Mouse (Mus musculus): ENCODE data around the gene Gm28053.

Gene Gm28053

GRCm38 (mm10) chr6:48741711-48742206 lies 23.4 kb downstream of the Gm28053 start:
- no peak for DNase-seq (ENCODE audit: low spot score)

DNA sequence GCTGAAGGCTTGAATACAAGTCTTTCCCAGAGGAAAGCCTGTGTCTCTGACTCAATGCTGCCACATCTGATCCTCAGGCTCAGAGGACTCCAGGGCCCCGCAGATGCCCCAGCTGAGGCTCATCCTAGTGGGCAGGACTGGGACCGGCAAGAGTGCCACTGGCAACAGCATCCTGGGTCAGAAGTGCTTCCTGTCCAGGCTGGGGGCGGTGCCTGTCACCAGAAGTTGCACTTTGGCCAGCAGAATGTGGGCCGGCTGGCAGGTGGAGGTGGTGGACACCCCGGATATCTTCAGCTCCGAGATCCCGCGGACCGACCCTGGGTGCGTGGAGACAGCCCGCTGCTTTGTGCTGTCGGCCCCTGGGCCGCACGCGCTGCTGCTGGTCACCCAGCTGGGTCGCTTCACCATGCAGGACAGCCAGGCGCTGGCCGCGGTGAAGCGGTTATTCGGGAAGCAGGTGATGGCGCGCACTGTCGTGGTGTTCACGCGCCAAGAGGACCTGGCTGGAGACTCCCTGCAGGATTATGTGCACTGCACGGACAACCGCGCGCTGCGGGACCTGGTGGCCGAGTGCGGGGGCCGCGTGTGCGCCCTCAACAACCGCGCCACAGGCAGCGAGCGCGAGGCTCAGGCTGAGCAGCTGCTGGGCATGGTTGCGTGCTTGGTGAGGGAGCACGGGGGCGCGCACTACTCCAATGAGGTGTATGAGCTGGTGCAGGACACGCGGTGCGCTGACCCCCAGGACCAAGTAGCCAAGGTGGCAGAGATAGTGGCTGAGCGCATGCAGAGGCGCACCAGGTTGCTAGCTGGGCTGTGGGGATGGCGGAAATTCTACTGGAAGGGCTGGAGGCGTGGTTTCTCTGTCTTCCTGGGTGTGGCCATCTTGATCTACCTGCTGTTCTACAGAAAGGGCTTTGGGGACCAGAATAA lies 24.3 kb downstream of the Gm28053 start:
- no peak for DNase-seq (ENCODE audit: low spot score)

DNA sequence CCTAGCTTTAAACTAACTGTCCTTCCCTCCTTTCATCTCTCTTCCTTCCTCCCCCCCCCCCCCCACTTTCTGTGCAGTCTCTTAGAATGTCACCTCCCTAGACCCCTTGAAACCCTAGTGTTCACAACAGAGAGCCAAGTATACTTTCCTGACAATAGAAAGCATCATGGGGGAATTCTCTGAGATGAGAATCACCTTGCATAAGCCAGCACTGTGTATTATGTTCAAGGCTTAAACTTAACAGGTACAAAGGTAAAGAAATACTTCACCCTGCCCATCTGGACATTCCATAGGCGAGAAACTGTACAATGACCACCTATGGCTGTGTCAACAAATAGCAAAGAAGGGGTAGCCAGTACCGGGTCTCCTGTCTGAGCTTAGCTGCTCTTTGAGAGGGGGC lies 27.1 kb downstream of the Gm28053 start:
- DNase-seq (ENCODE audit: low spot score) = no peak

- no peak for DNase-seq (ENCODE audit: low spot score)
Measured at GRCm38 (mm10) chr6:48745959-48746889, 27.8 kb downstream of the Gm28053 start, which contains the start of gene Gimap5. Gene Gimap5, plus strand, starts transcription at chr6:48746197.

DNA sequence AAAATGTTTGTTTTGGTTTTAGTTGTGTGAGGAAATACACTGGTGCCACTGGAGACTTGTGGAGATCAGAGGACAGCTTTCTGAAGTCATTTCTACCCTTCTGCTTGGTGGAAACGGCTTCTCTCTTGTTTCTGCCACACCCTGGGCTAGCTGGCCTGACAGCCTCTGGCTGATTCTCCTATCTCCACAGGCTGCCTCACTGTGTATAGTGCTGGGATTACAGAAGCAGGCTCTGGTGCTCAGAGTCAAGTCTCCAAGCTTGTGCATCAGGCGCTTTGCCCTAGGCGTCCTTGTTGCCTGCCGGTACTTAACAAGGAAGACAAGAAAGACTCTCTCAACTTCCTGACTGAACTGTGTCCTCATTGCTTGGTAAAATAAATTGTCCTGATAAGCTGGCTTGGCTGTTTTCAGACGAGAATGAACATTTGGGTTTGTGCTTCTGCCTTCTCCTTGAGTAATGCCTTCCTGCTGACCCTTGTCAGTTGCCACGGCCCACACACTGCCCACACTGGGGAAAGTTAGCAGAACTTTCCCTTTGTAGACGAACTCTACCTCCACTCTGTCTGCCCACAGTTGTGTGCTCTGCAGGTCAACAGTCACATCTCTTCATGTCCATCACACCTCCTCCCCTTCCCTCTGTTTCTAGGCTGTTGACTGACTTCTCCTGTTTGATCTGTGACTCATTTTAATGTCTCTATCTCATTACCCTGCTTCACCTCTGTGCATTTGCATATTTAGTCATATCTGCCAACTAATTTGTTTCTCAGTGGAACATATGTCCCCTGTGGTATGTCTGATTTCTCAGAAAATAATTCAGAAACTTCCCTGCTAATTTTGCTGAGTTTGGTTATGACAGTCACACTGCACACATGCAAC lies 28.9 kb downstream of the Gm28053 start:
- no peak for DNase-seq (ENCODE audit: low spot score)

GRCm38 (mm10) chr6:48763567-48764270 lies 45.3 kb downstream of the Gm28053 start:
- DNase-seq (ENCODE audit: low spot score) = no peak

DNA sequence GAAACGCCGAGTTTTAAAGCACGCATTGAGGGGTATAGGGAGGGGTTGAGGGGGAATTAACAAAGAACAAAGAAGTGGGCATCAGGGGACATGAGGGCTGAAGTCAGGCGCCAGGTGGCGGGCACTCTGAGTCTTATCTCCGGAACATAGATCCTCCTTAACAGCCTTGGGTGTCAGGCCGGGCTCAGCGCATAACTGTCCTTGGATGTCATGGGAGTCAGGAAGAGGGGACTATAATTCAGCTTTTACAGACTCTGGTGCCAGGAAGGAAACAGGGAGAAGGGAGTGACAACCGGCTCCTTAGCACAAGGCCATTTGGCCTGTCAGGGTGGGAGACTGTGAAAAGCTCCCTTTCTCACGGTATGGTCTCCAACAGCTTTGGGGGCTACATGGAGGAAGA lies 46.1 kb downstream of the Gm28053 start:
- no peak for DNase-seq (ENCODE audit: low spot score)

DNA sequence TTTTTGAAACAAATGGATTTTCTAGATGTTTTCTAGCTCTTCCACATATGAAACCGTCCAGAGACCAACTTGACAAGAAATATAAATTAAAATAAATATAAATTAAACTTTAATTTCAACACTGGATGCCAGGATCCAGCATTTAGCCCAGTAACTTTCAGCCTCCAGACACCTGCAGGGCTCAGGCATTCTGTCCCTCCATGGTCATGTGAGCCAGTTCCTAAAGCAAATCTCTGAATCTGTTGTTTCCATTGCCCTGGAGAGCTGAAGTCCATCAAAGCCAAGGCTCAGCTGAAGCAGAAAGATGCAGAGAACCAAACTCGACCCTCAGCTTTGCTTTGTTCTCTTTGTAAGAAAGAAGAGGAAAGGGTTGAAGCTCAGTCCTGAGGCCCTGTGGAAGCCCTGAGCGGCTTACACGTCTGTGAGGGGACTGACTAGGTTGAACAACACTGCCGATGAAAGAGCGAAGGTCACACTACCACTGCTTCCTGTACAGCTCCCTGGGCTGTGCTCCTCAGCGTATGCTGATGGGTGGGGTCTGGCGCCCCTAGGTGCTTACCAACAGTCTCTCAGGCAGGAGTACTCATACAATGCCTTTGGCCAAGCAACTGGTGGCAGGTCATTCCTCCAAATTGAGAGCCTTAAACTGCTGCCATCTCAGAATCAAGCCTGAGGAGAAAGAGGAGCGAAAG lies 49.9 kb downstream of the Gm28053 start:
- no peak for DNase-seq (ENCODE audit: low spot score)

DNA sequence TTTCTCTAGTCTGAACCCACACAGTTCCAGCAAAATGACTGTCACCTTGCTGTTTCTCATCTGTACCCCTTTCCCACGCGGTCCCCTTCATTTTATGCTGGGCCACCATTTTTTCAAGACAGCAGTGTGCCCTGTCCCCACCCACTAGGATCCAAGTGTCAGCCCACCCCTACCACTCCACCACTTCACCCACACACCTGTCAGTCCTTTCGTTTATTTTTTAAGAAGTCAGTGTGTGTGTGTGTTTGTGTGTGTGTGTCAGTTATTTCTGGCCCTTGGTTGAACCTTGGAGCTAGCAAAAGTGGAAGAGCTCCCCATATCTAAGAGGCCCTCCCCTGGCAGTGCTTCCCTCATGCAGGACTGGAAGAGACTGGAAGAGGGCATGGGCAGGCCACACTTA lies 50.5 kb downstream of the Gm28053 start:
- DNase-seq (ENCODE audit: low spot score) = no peak

GRCm38 (mm10) chr6:48770696-48771095 lies 52.3 kb downstream of the Gm28053 start, which contains the start of gene Gimap3:
Gene Gimap3, minus strand, starts transcription at chr6:48770851.
- DNase-seq (ENCODE audit: low spot score) = no peak

- peak; percentile 58 for DNase-seq (ENCODE audit: low spot score)
Measured at GRCm38 (mm10) chr6:48772030-48772429, 53.6 kb downstream of the Gm28053 start.

DNA sequence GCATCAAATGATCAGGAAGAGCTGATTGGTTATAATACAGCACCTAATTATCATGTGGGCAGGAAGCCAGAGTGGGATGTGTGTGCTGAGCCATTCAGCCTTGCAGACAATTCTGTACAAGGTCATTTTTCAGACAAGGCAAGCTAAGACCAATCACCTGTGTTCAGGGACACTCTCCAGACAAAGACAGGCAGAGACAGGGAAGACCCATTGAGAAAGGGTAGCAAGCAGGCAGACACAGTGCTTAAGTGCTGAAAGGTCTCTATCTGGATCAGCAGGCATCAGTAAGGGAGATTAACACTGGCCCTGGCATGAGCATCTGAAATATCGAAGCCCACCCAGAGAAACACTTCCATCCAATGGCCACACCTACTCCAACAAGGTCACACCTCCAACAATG lies 66.0 kb downstream of the Gm28053 start:
- DNase-seq (ENCODE audit: low spot score) = no peak

GRCm38 (mm10) chr6:48785189-48785588 lies 66.8 kb downstream of the Gm28053 start:
- no peak for DNase-seq (ENCODE audit: low spot score)

GRCm38 (mm10) chr6:48785601-48786000 lies 67.2 kb downstream of the Gm28053 start:
- no peak for DNase-seq (ENCODE audit: low spot score)

GRCm38 (mm10) chr6:48787867-48788266 lies 69.5 kb downstream of the Gm28053 start:
- no peak for DNase-seq (ENCODE audit: low spot score)

- no peak for DNase-seq (ENCODE audit: low spot score)
Measured at GRCm38 (mm10) chr6:48801897-48802296, 83.5 kb downstream of the Gm28053 start.

Data from ovary, postnatal 10 days (tissue).